Mouse (Mus musculus) kidney, adult 8-10 months (tissue): Measurements from ENCODE around the gene Wdr25.

Experiments used
- DNase-seq, 2 experiments: peaks; one replicate each; pipeline ENCODE4 v3.0.0; 2022

The Wdr25 gene

DNA sequence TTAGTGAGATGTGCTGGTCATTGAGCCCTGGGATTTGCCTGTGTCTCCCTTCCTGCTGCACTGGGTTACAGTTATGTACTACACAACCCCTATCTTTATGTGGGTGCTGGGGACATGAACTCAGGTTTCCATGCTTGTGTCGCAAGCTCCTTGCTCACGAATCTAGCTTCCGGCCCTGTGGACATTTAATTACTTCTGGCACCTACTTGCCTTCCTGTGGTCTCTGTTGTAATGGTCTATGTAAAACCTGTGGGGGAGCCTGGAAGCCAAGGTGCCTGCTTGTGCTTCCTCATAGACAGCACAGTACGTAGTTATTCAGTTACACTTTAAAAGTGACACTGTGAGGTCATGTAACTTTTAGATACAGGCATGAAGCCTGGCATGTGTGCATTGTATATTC, 44.1 kb downstream of the Wdr25 start:
- no peak for DNase-seq

DNA sequence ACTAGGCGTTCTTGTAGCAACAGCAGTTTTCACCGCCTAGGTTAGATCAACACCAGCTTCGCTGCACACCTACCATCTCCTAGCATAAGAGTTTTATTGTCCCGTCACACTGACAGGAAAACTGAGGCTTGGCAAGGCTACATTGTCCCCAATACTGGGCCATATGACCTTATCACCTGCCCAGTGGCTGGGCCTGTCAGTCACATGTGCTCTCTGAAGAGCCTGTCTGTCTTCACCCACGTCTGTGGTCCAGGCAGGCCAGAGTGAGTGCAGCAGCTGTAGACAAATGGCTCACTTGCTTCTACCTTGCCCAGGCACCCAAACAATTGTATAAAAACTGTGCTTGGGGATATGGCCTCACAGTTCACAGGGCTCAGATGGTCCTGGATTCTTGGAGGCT, 45.4 kb downstream of the Wdr25 start:
- no peak for DNase-seq

- DNase-seq, result no peak
Measured at GRCm38 (mm10) chr12:108939317-108939716, 45.9 kb downstream of the Wdr25 start.

- DNase-seq, result no peak
Measured at GRCm38 (mm10) chr12:108940255-108940654, 46.8 kb downstream of the Wdr25 start.

GRCm38 (mm10) chr12:108941282-108941681, 47.9 kb downstream of the Wdr25 start:
- DNase-seq, result no peak

DNA sequence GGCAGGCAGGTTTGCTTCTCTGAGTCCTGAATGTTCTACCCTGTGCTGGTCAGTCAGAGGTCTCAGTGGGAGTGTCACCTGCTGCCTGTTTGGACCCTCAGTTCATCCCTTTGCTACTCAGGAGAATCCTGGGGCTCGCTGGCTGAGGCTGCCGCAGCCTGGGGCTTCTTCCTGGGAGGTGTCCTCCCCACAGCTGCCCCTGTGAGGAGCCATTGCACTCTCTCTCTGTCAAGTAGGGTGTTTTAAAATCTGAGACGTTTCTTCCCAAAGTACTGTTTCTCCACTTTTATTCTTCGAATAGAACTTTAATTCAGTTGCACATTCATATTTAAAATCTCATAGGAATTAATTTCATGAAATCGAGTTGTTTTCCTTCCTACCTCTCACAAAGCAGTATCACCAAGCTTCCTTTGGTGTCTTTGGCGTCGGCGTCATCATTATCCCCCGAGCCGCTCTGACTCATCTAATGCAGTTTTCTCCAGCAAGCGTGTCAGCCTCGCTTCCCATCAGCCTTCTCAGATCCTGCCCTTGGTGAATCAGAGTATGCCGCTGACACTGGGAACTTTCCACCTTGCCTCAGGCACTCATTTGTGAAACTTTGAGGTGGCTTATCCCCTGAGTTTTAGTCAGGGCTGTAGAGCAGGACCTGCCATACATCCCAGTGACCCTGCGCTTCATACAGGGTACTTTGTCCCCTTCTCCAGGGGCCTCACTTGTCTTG, 48.9 kb downstream of the Wdr25 start:
- no peak for DNase-seq

DNA sequence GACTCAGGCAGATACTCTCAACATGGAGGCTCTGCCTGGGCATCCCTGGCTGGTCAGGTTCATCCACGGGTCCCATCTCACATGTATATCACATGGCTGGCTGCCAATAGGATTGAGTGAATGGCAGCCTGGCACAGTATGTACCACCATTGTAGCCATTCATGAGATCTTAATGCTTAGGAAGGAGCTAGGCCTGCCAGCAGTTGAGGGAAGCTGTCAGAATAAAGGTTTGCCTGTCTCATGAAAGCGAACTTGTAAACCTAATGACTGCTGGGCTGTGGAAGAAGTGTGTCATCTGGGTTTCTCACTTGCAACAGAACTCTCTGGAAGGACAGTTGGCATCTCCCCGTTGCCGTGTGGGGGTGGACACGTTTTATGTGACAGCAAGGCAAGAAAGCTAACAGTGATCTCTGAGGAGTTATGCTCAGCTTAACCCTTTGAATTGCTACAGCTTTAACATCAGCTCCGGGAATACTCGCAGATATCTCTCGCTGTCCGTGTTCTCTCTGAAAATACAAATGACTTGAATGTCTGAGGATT, 59.6 kb downstream of the Wdr25 start:
- DNase-seq, result no peak

- DNase-seq, result peak in 1 of 2 experiments; percentile 28
Measured at GRCm38 (mm10) chr12:108953838-108954237, 60.4 kb downstream of the Wdr25 start.

- DNase-seq, result no peak
Measured at GRCm38 (mm10) chr12:108954456-108954855, 61.0 kb downstream of the Wdr25 start.

GRCm38 (mm10) chr12:108958483-108958882, 65.1 kb downstream of the Wdr25 start:
- DNase-seq, result no peak

GRCm38 (mm10) chr12:108958991-108959638, 65.7 kb downstream of the Wdr25 start:
- DNase-seq, result no peak

- DNase-seq, result peak; percentile 33 to 49
Measured at GRCm38 (mm10) chr12:108959639-108960219, 66.3 kb downstream of the Wdr25 start.

DNA sequence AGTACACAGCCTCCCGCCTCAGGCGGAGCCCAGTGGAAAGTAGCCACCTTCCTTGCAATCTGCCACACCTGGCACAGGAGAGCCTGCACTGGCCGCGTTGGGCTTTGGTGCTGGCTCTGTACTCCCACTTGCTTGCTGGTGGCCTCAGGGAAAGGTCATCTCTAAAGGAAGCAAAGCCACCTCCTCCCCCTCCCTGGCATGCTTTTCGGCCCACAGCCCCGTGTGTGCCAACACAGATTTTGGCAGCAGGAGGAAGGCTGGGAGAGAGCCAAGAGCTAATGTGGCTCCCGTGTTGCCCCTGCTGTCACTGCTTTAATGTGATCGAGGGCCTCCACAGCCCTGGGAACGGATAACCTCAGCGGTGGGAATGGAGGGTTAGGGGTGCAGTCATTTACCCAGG, 66.8 kb downstream of the Wdr25 start:
- DNase-seq, result peak; percentile 66 to 81

GRCm38 (mm10) chr12:108967631-108968030, 74.2 kb downstream of the Wdr25 start:
- peak in 1 of 2 experiments; percentile 52 for DNase-seq

GRCm38 (mm10) chr12:108968031-108968430, 74.6 kb downstream of the Wdr25 start:
- no peak for DNase-seq

DNA sequence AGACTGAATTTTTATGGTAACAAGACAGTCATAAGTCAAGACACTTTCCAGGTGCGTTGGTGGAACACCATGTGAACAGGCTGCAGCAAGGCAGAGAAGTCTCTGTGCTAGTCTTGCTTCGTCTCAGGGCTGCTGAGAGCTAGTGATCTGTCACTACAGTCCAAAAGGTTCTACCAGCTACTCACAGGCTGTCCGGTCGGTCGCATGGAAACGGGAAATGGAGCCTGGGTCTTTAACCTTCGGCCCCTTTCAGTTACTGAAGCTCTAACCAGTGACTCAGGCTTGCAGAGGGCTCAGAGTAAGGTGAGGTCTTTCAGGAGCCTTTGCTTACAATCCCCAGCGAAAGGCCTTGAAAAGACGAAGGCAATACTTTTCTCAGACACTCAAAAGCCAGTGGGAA, 78.0 kb downstream of the Wdr25 start:
- peak; percentile 65 to 73 for DNase-seq

DNA sequence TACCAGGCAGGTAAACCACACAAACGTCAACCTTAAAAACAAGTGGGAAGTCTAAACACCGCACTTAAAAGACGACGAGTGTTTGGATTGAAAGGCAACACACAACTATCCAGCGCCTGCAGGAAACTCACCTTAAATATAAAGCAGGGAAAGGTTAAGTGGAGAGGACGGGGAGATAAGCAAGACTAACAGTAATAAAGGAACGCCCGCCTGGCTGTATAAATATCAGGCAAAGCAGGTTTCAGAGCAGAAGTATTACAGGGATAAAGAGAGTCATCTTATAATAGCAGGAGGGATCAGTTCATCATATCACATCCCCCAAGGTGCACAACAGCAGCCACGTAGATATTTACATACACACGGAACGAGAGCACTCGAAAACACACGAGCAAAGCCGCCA, 78.8 kb downstream of the Wdr25 start:
- no peak for DNase-seq

DNA sequence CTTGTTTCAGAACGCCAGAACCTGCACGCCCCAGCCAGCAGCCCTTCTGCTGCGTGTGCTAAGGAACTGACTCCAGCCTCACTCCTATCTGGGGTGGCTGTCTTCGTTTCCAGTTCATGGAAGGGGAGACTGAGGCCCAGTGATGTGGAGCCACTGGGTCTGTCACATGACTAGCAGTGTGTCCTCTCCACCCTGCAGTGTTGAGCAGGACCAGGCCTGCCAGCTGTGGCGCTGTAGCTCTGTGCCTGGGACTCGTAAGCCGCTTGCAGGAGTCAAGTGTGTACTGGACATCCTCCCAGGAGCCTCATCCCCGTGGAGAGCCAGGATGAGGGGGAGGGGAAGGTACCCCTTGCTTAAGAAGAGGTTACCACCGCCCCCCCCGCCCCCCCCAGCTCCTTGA, 86.5 kb downstream of the Wdr25 start:
- no peak for DNase-seq

- DNase-seq, result no peak
Measured at GRCm38 (mm10) chr12:108981941-108982683, 88.7 kb downstream of the Wdr25 start.

DNA sequence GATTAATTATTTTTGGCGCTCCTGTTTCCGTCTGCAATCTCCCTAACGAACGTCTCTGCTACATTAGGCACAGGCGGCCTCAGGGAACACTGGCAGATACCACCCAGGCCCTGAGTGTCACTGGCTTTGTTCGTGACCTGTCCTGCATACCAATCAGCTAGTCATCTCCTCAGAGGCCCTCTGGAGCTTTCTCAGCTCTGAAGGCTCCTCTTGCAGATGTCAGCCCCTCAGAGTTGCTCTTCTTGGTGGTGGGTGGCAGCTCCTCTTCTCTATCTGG, 89.2 kb downstream of the Wdr25 start:
- no peak for DNase-seq

- no peak for DNase-seq
Measured at GRCm38 (mm10) chr12:108983496-108983895, 90.1 kb downstream of the Wdr25 start.

DNA sequence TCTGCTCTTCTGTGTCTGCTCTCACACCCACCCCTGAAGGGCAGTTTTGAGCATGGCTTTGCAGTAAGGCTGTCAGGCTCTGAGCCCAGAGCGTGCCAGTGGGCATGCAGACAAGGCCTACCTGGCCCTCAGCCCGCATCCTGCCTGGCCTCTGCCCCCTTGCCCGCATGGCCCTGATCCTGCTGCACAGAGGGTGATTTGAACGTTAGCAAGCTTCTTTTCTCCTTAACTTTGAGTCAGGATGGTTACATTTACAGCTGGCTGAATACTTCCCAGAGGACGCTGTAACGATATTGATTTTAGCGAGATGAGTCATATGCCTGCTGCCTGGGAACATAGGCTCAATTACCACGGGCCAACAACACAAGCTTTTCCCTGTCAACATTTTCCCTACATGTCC, 91.0 kb downstream of the Wdr25 start:
- DNase-seq, result peak; percentile 18 to 62

DNA sequence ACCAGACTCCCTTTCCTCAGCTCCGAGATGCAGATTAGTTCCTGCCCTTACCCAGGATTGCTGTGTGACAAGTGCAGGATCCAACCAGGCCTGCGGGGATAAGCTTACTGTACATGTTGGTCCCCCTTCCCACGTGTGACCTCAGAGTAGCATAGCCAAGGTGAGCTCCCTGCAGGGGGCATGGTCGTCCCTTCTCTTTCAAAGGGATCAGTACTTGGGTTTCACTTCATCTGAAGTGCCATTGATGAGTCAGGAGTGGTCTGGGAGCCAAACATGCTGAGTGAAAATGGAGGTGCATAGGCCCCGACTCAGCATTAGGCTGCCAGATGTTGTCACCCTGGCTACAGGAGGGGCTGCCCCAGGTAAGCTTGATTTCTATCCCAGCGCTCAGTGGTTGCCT, 91.6 kb downstream of the Wdr25 start:
- no peak for DNase-seq

DNA sequence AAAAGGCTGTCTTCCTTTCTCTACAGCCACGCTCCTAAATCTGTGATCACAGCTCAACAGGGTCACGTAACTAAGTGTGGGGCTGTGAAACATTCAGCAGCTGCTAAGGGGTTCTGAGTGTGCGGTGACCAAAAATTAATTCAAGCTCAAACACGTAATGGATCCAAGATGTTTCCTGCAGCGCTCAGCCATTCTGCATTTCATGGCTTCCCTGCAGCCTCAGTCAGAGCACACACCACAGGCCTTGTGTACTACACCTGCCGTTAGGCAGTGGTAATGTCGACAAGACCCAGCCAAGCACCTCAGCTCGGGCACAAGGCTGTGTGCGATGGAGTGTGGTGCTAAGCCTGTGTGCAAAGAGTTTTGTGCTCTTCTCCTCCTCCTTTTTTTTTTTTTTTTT, 94.0 kb downstream of the Wdr25 start:
- DNase-seq, result no peak
